Mouse (Mus musculus) 3T3-L1 (cell line): ENCODE data around the gene Etv6.

Source experiments
- DNase-seq: peaks from one replicate; pipeline ENCODE4 v3.0.0-alpha.2; 2015; ENCODE audit warnings: low read depth, low spot score

The Etv6 gene

GRCm38 (mm10) chr6:134251364-134251763 lies 215.9 kb downstream of the Etv6 start:
- no peak for DNase-seq

DNA sequence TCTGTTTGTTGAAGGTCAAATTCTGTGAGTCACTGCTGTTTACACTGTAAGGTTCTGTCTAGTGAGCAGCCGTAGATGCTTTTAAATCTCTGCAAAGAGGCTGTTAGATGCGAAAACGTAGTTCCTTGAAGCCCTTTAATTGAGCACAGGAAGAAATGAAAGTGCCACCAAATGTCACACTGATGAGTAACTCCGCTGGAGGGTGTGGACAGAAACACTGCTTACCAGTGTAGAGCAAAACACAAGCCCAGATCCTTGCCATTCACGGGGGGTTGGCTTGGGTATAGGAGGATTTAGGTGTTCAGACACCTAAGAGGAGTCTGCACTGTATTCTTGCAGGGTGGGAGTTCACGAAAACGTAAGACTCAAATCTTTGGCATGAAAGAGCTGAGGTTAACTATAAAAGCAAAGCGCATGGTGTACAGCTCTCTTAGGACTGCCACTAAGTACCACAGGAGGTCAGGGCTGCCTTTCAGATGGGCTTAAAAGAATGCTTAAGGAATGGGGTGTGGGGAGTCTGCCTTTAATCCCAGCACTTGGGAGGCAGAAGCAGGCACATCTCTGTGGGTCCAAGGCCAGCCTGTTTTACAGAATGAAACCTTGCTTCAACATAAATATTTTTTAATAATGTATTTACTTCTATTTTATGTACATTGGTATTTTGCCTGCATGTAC lies 216.7 kb downstream of the Etv6 start:
- no peak for DNase-seq

- DNase-seq, result no peak
Measured at GRCm38 (mm10) chr6:134256369-134256768, 220.9 kb downstream of the Etv6 start.

DNA sequence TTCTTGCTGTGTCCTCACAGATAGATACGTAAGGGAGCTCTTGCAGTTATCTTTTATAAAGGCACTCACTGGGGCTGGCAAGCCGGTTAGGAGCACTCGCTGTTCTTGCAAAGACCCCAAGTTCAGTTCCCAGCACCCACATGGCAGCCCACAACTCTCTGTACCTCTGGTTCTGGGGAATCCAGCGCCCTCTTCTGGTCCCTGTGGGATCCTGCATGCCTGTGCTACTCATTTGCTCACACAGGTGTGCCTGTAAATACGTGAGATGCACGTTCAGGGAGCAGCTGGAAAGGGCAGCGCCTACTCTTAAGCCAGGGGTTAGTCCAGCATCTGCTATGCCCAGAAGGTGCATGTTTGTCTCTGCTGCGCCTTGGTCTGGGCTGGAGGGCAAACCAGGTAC lies 224.4 kb downstream of the Etv6 start:
- DNase-seq, result no peak

DNA sequence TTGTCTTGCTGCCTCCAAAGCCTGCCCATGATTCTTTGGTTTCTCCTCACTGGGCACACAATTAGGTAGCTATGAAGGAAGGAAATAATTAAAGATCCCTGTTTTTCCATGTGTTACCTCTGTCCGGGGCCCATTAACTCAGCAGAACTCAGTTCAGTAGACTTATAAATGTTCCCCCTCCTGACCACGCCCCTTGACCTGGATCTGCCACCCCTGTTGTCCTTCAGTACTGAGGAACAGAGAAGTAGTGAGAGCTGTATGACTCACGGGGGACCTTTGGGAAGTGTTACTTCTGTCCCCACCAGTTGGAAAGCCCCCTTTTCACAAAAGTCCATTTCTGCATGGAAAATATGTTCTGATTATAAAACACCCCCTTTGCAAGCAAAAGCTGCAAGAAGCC lies 226.4 kb downstream of the Etv6 start:
- DNase-seq, result peak; percentile 29

DNA sequence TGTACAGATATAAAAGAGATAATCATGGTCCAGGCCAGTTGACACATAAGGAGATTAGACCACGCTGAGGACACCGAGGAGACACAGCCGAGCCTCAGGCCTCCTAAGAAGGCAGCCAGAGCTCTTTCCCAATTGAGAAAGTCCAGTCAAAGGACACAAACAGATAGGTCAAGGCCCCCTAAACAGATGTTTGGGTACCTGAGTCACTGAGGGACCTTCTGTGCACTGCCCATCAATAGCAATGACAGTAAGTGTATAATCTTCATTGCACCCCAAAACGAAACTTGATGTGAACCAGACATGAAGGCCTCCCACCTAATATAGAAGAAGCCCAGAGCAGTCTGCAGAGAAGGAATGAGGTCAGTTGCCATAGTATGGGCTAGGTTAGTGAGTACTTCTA lies 226.9 kb downstream of the Etv6 start:
- no peak for DNase-seq

GRCm38 (mm10) chr6:134262911-134263607 lies 227.6 kb downstream of the Etv6 start:
- peak; percentile 77 for DNase-seq

GRCm38 (mm10) chr6:134273884-134274283 lies 238.4 kb downstream of the Etv6 start:
- DNase-seq, result no peak

GRCm38 (mm10) chr6:134276954-134277353 lies 241.5 kb downstream of the Etv6 start:
- DNase-seq, result peak; percentile 68

DNA sequence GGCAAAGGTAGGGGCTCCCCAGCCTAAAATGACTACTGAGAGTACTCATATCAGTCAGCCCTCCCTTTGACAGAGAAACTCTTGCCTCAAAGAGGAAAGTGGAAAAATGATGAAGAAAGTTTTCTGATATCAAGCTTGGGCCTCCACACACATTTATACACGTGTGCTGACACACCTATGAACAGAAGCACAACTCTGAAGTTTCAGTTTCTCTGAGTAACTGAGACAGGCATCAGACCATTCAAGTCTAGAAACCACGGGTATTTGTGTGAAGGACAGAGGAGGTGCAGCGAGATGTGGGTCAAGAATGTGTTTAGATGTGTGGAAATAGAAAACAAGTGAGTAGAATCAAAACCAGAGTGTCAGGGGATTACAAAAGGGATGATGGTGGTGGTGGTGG lies 246.6 kb downstream of the Etv6 start:
- no peak for DNase-seq

DNA sequence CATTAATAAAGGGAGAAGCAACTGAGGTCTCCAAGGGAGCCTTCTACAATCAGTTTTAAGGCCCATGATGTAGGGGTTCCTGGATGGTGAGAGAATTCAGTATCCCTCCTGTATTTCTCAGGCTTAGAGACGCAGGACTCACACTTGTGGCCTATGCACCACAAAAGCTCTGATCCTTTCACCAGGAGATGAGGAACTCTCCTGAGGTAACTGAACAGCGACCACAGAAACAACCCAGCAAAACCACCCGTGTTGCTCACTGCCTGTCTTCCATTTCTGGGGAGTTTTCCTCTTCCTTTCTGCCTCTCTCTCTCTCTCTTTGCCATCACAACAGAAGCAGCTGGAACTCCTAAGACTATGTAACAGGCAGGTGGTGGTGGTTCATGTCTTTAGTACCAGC lies 256.3 kb downstream of the Etv6 start:
- no peak for DNase-seq

- no peak for DNase-seq
Measured at GRCm38 (mm10) chr6:134292404-134292803, 256.9 kb downstream of the Etv6 start.

GRCm38 (mm10) chr6:134293615-134294508 lies 258.4 kb downstream of the Etv6 start:
- DNase-seq, result no peak

DNA sequence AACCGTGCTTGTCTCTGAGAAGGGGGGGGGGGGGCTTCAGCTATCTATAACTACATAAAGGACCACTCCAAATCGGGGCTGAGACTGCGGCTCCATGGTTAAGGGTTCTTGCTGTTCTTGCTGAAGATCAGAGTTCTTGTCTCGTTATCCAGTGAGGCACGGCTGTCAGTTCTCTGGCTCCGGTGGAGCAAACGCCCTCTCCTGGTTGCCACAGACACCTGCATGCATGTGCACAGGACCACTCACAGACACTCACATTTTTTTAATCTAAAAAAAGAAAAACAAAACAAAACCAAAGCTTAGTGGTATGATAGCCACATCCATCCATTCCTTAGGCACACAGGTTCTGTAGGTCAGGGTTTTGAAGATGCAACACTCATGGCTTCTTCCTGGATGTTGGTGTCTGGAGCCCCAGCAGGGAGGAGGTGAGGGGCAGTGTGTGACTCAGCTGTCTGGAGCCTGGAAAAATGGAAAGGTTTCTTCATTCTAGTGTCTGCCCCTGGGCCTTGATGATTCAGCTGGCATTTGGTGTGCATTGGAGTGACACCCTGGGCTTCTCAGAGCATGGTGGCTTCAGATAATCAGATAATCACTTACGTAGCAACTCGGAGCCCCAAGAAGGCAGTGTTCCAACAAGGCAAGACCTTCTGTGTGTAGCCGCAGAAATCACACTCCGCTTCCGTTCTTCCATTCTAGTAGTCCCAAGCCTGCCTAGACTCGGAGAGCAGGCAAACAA lies 262.6 kb downstream of the Etv6 start:
- peak; percentile 57 for DNase-seq

DNA sequence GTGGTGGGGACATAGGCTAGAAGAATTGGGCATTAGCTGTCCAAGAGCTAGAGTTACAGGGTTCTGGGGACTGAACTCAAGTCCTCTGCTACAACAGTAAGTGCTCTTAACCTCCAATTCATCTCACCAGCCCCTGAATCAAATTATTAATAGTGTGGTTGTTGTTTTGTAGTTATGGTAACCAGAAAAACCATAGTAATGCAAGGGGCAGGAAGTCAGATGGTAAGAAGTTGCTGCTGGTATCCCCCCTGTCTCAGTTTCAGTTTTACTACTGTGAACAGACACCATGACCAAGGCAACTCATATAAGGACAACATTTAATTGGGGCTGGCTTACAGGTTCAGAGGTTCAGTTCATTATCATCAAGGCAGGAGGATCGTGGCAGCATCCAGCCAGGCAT lies 266.5 kb downstream of the Etv6 start:
- DNase-seq, result no peak

GRCm38 (mm10) chr6:134311346-134311745 lies 275.8 kb downstream of the Etv6 start:
- DNase-seq, result no peak

- no peak for DNase-seq
Measured at GRCm38 (mm10) chr6:134312571-134312970, 277.1 kb downstream of the Etv6 start.

DNA sequence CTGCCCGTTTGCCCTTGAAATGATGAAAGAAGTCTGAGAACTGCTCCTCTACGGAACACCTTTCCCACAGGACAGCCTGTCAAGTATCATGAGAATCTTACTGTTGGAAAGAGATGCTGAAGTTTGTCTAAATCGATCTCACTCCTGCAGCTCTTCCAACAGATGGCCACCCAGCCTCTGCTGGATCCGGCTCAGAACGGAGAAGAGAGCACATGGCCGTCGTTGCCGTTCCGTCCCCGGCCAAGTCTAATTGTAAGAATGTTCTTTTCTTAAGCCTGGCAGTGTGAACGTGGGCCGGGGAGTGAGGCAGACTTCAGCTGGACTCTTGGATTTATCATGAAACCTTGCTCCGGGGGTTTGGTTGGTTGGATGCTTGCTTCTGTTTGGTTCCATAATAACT lies 281.9 kb downstream of the Etv6 start:
- DNase-seq, result no peak
